Mouse (Mus musculus): ENCODE data around the gene Ech1. TPM values are rescaled to one million over a fixed set of nuclear protein-coding genes. Genes with fewer than 3 reads are reported as not detected.

The Ech1 gene
- 100 to 1,000 TPM; 105 to 107 TPM for total RNA-seq (2023)

GRCm38 (mm10) chr7:28824941-28825685 lies at the start of gene Ech1:
Ech1 (plus strand) TSS chr7:28825217.

DNA sequence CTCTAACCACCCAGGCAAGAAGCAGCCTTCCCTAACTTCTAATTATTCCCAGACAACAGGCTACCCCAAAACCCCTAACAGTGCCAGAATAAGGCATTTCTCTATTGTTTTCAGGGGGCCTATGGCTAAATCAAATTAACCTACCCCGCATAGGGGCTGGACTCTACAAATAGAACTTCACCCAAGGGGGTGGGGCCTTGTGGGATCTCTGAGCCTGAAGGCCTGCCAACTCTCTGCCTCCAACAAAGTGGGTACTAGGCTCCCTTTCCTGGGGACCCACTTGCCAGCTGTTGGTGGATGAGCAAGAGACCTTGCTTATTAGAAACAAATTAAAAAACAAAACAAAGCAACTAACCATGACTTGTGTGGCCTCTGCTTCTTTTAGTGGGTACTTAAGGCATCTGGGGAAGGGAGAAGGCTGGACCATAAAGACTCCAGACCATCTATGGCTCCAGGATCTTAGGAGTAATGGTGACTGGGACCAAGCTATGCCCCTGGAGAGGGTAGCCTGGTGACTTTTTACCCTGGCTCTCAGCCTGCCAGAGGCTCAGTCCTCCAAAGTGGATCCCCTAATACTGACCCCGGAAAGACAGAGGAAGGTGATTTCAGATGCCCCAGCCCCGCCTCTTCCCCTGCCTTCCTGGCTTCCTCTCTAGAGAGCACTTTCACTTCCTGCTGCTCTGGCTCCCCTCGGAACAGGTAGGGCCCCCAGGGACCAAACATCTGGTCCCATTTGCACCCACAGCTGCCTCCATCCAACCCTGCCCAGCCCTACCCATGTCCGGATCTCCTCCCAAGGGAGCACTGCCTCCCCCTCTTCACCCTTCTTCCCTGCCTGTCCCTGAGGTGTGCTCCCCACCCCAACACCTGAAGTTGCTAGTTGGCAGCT lies 36.5 kb upstream of the Ech1 start, which contains the start of gene Rinl:
TSS of gene Rinl (plus strand) at position 663 of the 889 bp plus-strand sequence.

GRCm38 (mm10) chr7:28808221-28808941 lies 16.6 kb upstream of the Ech1 start, which contains the start of gene Hnrnpl:
Hnrnpl (plus strand) TSS chr7:28808541.

DNA sequence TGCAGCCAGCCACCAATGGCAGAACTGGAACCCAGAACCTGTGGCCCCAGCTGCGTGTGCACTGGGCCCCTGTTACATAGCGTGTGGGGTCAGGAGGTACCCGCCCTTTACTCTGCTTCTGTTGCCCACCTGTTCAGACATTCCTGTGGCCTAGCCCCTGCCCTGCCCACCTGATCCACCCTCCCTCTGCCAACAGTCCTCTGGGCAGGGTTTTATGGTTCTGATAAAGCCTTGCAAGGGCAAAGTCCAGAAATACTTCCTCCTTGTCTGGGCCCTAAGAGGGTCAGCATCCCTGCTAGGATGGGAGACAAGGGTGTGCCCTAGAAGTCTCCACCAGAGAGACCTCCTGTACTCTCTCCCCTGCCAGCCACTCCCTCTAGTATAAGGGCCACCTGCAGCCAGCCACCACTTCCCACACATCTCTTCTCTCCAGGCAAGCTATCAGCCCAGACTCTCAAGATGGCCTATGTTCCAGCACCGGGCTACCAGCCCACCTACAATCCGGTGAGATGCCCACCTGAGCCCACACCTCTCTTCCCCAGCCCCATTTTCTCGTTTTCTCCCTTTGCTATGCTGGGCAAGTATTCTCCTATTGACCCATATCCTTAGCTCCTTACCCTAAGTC lies 8.8 kb downstream of the Ech1 start, which contains the start of gene Lgals4:
TSS of gene Lgals4 (plus strand) at position 132 of the 625 bp plus-strand sequence.

DNA sequence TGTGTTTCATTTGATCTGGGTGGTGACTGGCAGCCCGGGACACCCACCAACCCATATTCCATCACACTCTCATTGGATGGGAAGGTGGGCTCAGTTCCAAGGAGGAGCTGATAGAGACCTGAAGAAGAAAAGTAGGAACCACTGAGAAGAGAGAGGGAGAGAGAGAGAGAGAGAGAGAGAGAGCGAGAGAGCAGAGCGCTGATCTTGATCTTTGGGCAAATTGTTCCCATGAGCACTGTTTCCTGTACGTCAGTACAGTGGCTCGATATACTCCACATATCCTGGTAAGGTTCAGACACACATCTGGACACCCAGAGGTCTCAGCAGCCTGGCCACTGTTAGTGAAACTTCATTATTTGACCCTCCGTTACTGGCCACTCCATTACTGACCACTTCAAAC lies 38.5 kb downstream of the Ech1 start, which contains the start of gene Lgals7:
TSS of gene Lgals7 (plus strand) at position 314 of the 400 bp plus-strand sequence.

GRCm38 (mm10) chr7:28881199-28881598 lies 56.2 kb downstream of the Ech1 start, which contains the start of gene Capn12:
Capn12 (plus strand) TSS chr7:28881422.

Other genes starting within 250 kb of the Ech1 start
- 10 to 100 TPM; 36.5 to 42.9 TPM for gene Samd4b, start 227.1 kb upstream of the Ech1 start, total RNA-seq (2023)
- gene Pak4, start 227.0 kb upstream of the Ech1 start, total RNA-seq (2023) = 10 to 100 TPM; 12.1 to 12.6 TPM
- gene Acp7, start 193.9 kb upstream of the Ech1 start, total RNA-seq (2023) = not detected
- under 1 TPM; 0.18 to 0.33 TPM for gene Fbxo27, start 132.4 kb upstream of the Ech1 start, total RNA-seq (2023)
- gene Fbxo17, start 108.4 kb upstream of the Ech1 start, total RNA-seq (2023) = 1 to 10 TPM; 2.8 to 3.5 TPM
- gene Mrps12, start 83.4 kb upstream of the Ech1 start, total RNA-seq (2023) = 10 to 100 TPM; 18.5 to 22.3 TPM
- 1 to 10 TPM; 8.6 to 8.7 TPM for gene Sars2, start 83.2 kb upstream of the Ech1 start, total RNA-seq (2023)
- not detected for gene Ccer2, start 69.0 kb upstream of the Ech1 start, total RNA-seq (2023)
- 10 to 100 TPM; 59.4 to 63.6 TPM for gene Sirt2, start 58.5 kb upstream of the Ech1 start, total RNA-seq (2023)
- 10 to 100 TPM; 34.4 to 38.3 TPM for gene Nfkbib, start 57.7 kb upstream of the Ech1 start, total RNA-seq (2023)
- 100 to 1,000 TPM in 1 of 2 experiments, 10 to 100 TPM in 1; 99.8 to 101 TPM for gene Rinl, start 36.2 kb upstream of the Ech1 start, total RNA-seq (2023)
- 100 to 1,000 TPM; 377 to 403 TPM for gene Hnrnpl, start 16.7 kb upstream of the Ech1 start, total RNA-seq (2023)
- gene Lgals4, start 8.6 kb downstream of the Ech1 start, total RNA-seq (2023) = 10 to 100 TPM; 16.8 to 17.5 TPM
- gene Lgals7, start 38.6 kb downstream of the Ech1 start, total RNA-seq (2023) = not detected
- not detected for gene Capn12, start 56.2 kb downstream of the Ech1 start, total RNA-seq (2023)
- 100 to 1,000 TPM; 132 to 140 TPM for gene Actn4, start 137.1 kb downstream of the Ech1 start, total RNA-seq (2023)
- 100 to 1,000 TPM; 183 to 186 TPM for gene Eif3k, start 156.6 kb downstream of the Ech1 start, total RNA-seq (2023)
- gene Map4k1, start 156.8 kb downstream of the Ech1 start, total RNA-seq (2023) = 10 to 100 TPM; 39.2 to 44.9 TPM

All from neutrophil, adult 83 days (primary cell).